Mouse (Mus musculus) forebrain, embryonic 12.5 days (tissue): ENCODE results near the gene Gm20388. TPM values are rescaled to one million over a fixed set of nuclear protein-coding genes. Genes with fewer than 3 reads are reported as not detected.
"Not testable (repeated sequence)": the region's sequence is repeated elsewhere in the genome, so short reads cannot be mapped to it uniquely, and the experiment has no call there.

Experiments
- ATAC-seq: fragments of 200-750 bp; cut with Nextera tagmentation; 2 replicates; pipeline ENCODE4 v1.8.0; 2017; ENCODE audit warnings: moderate TSS enrichment; ENCODE audit not compliant: low FRiP score
- H3K27ac ChIP-seq: fragments of 300-500 bp; sonication (generic); 2 replicates; pipeline ENCODE4 v1.5.1; 2016; ENCODE audit warnings: mild to moderate bottlenecking
- H3K27me3 ChIP-seq: fragments of 300-500 bp; sonication (generic); 2 replicates; pipeline ENCODE4 v1.6.1; 2016; ENCODE audit warnings: mild to moderate bottlenecking
- H3K36me3 ChIP-seq: fragments of 300-500 bp; sonication (generic); replicated peaks from 2 replicates; pipeline ENCODE4 v1.6.1; 2016; ENCODE audit warnings: mild to moderate bottlenecking
- H3K4me1 ChIP-seq: fragments of 300-500 bp; sonication (generic); 2 replicates; pipeline ENCODE4 v1.6.1; 2016
- H3K4me2 ChIP-seq: fragments of 300-500 bp; sonication (generic); 2 replicates; pipeline ENCODE4 v1.6.1; 2016; ENCODE audit warnings: mild to moderate bottlenecking, moderate library complexity
- H3K4me3 ChIP-seq: fragments of 300-500 bp; sonication (generic); replicated peaks from 2 replicates; pipeline ENCODE4 v1.5.1; 2016; ENCODE audit warnings: mild to moderate bottlenecking
- H3K9ac ChIP-seq: fragments of 300-500 bp; sonication (generic); 2 replicates; pipeline ENCODE4 v1.6.1; 2016; ENCODE audit warnings: mild to moderate bottlenecking
- H3K9me3 ChIP-seq: fragments of 300-500 bp; sonication (generic); 2 replicates; pipeline ENCODE4 v1.6.1; 2016
- WGBS: fragments of 180-500 bp; shearing (Covaris S2); methylation state at CpG from one replicate; pipeline ENCODE4 v1.1.7; 2016; 5-methylcytosine and 5-hydroxymethylcytosine counted together
- polyA plus RNA-seq: library from polyadenylated mRNA; unstranded; fragments of >200 nt; fragmentation: Nextera tagmentation; extraction: Ambion mirVana; gene quantifications from 2 replicates; pipeline ENCODE4 v1.2.1, GENCODE M21; 2016

Gene Gm20388
- polyA plus RNA-seq, 1 experiment from 2014 or later = not detected

DNA sequence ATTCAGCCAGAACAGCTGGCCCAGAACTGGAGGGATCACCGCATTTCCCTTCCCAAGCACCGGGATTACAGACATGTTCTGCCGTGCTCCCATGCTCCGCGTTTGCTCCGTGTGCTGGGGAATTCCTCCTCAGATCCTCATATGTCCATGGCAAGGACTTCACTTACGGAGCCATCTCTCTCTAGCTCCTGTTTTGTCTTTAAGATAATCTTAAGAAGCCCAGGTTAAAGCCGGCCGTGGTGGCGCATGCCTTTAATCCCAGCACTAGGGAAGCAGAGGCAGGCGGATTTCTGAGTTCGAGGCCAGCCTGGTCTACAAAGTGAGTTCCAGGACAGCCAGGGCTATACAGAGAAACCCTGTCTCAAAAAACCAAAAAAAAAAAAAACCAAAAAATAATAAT, 3541.1 kb downstream of the Gm20388 start:
- not testable (repeated sequence) for H3K27ac ChIP-seq, ATAC-seq, H3K4me1 ChIP-seq, H3K4me2 ChIP-seq, H3K9me3 ChIP-seq, H3K4me3 ChIP-seq, H3K27me3 ChIP-seq, H3K9ac ChIP-seq
- H3K36me3 ChIP-seq = peaks cover 55% of the 10 kb centered on the region
- WGBS = 94% methylated on average over 12 of the region's 12 CpGs

DNA sequence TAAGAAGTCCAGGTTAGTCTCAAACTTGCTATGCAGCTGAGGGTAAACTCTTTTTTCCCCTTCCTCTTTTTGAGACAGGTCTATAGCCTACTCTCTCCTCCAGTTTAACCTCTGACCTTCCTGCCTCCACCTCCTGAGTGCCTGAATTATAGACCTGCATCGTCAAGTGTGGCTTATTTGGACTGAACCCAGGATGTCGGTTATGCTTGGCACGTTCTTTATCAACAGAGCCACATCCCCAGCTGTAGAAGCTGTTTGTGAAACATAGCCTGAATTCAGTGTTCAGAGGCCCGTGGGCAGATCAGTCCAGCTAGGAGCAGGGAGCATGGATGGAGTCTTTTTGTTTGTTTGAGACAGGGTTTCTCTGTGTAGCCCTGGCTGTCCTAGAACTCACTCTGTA, 3541.5 kb downstream of the Gm20388 start:
- Histone ChIP-seq H3K27me3 (no peaks in the 10 kb centered on the region), H3K36me3 (peaks cover 59% of the 10 kb centered on the region), H3K4me2 (no peak overlapping the region), H3K9me3 (no peaks in the 10 kb centered on the region), H3K4me1 (no peaks in the 10 kb centered on the region), H3K9ac (no peak overlapping the region), H3K27ac (no peak overlapping the region), H3K4me3 (no peak overlapping the region)
- no peak for ATAC-seq
- WGBS = 87% methylated on average over 4 of the region's 4 CpGs

DNA sequence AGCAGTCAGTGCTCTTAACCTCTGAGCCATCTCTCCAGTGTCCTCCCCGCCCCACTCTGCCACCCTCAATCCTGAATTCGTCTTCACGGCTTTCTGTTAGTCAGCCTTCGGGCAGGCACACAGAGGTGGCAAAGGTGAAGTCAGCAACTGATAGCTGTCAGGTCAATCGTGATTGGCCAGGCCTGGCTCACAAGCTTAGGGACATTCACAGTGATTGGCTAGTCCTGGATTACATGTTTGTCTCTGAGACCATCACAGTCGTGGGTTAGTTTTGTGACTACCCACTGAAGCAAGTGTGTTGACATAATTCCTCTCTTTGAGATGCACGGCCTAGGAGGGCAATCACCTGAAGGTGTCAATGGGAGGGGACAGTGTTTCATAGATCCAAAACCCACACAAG, 3542.7 kb downstream of the Gm20388 start:
- Histone ChIP-seq H3K4me3 (no peak overlapping the region), H3K9me3 (no peaks in the 10 kb centered on the region), H3K4me2 (no peak overlapping the region), H3K36me3 (peaks cover 69% of the 10 kb centered on the region), H3K27ac (no peak overlapping the region), H3K27me3 (no peaks in the 10 kb centered on the region), H3K9ac (no peak overlapping the region), H3K4me1 (no peaks in the 10 kb centered on the region)
- ATAC-seq = no peak
- WGBS = 83% methylated on average over 7 of the region's 7 CpGs

DNA sequence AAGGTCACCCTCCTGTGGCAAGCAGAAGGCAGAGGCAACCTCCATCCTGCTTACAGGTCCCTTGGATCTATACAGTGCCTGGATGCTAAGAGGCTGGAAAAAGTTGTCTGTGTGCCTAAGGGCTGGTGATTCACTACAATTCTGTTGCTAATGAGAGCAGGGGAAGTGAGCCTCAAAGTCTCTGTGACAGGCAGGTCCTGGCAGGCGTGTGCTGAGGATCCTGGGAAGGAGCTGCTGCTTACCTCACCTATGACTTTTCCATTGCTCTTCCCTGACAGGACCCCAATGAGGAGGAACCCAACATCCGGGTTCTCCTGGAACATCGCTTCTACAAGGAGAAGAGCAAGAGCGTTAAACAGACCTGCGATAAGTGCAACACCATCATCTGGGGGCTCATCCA, 3543.3 kb downstream of the Gm20388 start:
- WGBS = 84% methylated on average over 5 of the region's 5 CpGs
- Histone ChIP-seq H3K27me3 (no peaks in the 10 kb centered on the region), H3K9me3 (no peaks in the 10 kb centered on the region), H3K36me3 (peaks cover 75% of the 10 kb centered on the region), H3K27ac (no peak overlapping the region), H3K4me1 (no peaks in the 10 kb centered on the region), H3K4me2 (no peak overlapping the region), H3K9ac (no peak overlapping the region), H3K4me3 (no peak overlapping the region)
- ATAC-seq = no peak

GRCm38 (mm10) chr8:123454559-123454958, 3543.9 kb downstream of the Gm20388 start:
- no peaks in the 10 kb centered on the region for H3K9me3 ChIP-seq
- no peak overlapping the region for H3K27ac ChIP-seq
- H3K4me2 ChIP-seq = no peak overlapping the region
- no peak overlapping the region for H3K9ac ChIP-seq
- H3K27me3 ChIP-seq = no peaks in the 10 kb centered on the region
- H3K4me1 ChIP-seq = no peaks in the 10 kb centered on the region
- WGBS = 94% methylated on average over 6 of the region's 6 CpGs
- no peak overlapping the region for H3K4me3 ChIP-seq
- peaks cover 74% of the 10 kb centered on the region for H3K36me3 ChIP-seq
- ATAC-seq = no peak

DNA sequence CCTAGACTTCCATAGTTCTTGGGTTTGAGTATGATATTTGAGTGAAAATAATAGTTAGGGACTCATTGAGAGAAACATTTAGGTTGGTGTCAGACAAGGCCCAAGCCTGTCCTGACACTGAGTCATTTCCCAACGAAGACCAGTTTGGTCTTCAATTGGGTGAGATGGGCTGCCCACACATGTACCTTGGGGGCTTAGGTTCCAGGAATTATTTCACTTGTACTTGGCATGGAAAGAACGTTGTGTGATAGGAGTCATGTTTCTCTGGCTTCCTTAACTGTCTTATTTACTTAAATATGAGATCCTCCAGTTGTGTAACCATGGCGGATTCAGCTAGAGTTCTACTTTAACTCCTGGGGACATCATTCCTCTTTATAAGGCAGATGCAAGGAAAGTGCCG, 3553.0 kb downstream of the Gm20388 start:
- no peak for ATAC-seq
- Histone ChIP-seq H3K27ac (no peak overlapping the region), H3K9ac (no peak overlapping the region), H3K4me3 (no peak overlapping the region), H3K27me3 (no peaks in the 10 kb centered on the region), H3K36me3 (peaks cover 44% of the 10 kb centered on the region), H3K4me2 (no peak overlapping the region), H3K9me3 (no peaks in the 10 kb centered on the region), H3K4me1 (no peaks in the 10 kb centered on the region)
- WGBS = 91% methylated on average over 4 of the region's 4 CpGs

- no peak overlapping the region for H3K4me2 ChIP-seq
- H3K4me3 ChIP-seq = no peak overlapping the region
- H3K27ac ChIP-seq = no peak overlapping the region
- H3K36me3 ChIP-seq = peaks cover 10% of the 10 kb centered on the region
- no peaks in the 10 kb centered on the region for H3K9me3 ChIP-seq
- ATAC-seq = no peak
- WGBS = 72% methylated on average over 3 of the region's 3 CpGs
- H3K4me1 ChIP-seq = no peaks in the 10 kb centered on the region
- no peak overlapping the region for H3K9ac ChIP-seq
- no peaks in the 10 kb centered on the region for H3K27me3 ChIP-seq
Measured at GRCm38 (mm10) chr8:123467476-123467875, 3556.8 kb downstream of the Gm20388 start.

GRCm38 (mm10) chr8:123472991-123473390, 3562.3 kb downstream of the Gm20388 start:
- not testable (repeated sequence) for H3K27me3 ChIP-seq, H3K4me1 ChIP-seq, H3K4me2 ChIP-seq, H3K36me3 ChIP-seq, H3K9ac ChIP-seq, ATAC-seq, H3K4me3 ChIP-seq, H3K27ac ChIP-seq, H3K9me3 ChIP-seq
- 81% methylated on average over 6 of the region's 6 CpGs for WGBS

DNA sequence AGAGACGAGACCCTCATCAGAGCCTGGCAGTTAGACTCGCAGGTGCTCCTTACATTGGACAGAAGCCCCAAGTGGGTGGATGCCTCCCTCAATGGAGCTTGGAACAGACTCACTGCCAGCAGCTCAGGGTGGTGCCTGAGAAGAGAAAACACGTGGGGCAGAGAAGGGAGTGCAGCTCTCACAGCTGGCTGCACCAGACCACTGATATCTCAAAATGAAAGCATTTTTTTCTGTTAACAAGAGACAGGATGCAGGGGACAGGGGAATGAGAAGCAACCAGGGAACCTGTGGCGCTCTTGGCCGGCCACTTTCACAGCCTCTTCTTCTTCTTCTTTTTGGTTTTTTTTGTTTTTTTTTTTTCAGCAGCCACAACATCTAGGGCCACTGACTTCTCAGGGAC, 3563.9 kb downstream of the Gm20388 start:
- H3K4me3 ChIP-seq, H3K27ac ChIP-seq, H3K4me2 ChIP-seq, ATAC-seq, H3K9me3 ChIP-seq, H3K9ac ChIP-seq, H3K36me3 ChIP-seq, H3K27me3 ChIP-seq: not testable (repeated sequence)
- H3K4me1 ChIP-seq = peaks cover 19% of the 10 kb centered on the region
- 69% methylated on average over 5 of the region's 5 CpGs for WGBS

DNA sequence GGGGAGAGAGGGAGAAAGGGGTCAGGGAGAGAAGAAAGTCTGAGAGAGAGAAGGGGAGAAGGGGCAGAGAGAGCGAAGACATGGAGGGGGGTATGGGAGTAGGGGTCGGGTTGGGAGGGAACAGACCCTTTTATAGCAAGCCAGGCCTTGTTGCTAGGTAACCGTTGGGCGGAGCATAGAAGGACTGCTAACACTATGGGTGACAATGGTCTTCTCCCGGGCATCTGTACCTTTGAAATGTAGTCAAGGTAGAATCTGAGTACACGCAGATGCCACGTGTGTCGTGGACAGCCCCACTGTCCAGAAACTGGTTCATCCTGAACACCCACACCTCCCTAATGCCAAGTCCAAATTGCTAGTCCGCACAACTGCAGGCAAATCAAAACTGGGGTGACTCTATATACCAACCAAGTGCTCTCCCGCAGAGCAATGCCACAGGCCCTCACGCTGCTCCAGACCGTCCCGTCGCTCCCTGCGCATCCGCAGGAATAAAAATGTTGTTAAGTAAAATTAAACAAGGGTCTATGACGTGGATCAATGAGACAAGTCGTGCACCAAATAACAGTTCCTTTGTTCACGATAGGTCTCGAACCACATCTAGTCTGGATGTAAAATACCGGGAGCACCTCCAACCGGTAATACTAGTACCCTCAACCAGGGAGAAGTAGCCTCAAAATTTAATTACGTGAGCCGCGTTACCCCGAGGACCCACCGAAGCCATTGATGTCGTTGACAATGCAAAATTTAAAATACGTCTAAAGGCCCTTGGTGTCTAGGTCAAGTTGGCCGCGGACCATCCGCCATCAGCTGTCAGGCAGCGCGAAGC, 3566.5 kb downstream of the Gm20388 start:
- Histone ChIP-seq H3K9ac (peak overlapping the region; percentile 84), H3K4me3 (peak overlapping the region; percentile 66), H3K9me3 (no peaks in the 10 kb centered on the region), H3K4me1 (peaks cover 23% of the 10 kb centered on the region), H3K36me3 (peaks cover 19% of the 10 kb centered on the region), H3K4me2 (peak overlapping the region; percentile 85), H3K27me3 (no peaks in the 10 kb centered on the region), H3K27ac (peak overlapping the region; percentile 91)
- ATAC-seq = peak; percentile 55
- 9% methylated on average over 34 of the region's 34 CpGs for WGBS

GRCm38 (mm10) chr8:123477737-123478258, 3567.2 kb downstream of the Gm20388 start, which contains the start of gene Afg3l1:
Gene Afg3l1 (plus strand): TSS chr8:123477903.
- no peaks in the 10 kb centered on the region for H3K9me3 ChIP-seq
- peak within 1 kb of the TSS; percentile 84 for H3K9ac ChIP-seq
- peak within 1 kb of the TSS; percentile 91 for H3K27ac ChIP-seq
- H3K27me3 ChIP-seq = no peaks in the 10 kb centered on the region
- ATAC-seq = peak; percentile 92
- H3K4me2 ChIP-seq = peak within 1 kb of the TSS; percentile 85
- under 1% methylated on average over 58 of the region's 58 CpGs for WGBS
- H3K4me1 ChIP-seq = peaks cover 23% of the 10 kb centered on the region
- peaks cover 26% of the 10 kb centered on the region for H3K36me3 ChIP-seq
- H3K4me3 ChIP-seq = peak within 1 kb of the TSS; percentile 66

GRCm38 (mm10) chr8:123478456-123479218, 3568.0 kb downstream of the Gm20388 start:
- H3K4me2 ChIP-seq = peak overlapping the region; percentile 85
- H3K4me1 ChIP-seq = peaks cover 23% of the 10 kb centered on the region
- peak overlapping the region; percentile 66 for H3K4me3 ChIP-seq
- H3K36me3 ChIP-seq = peaks cover 31% of the 10 kb centered on the region
- peak; percentile 21 for ATAC-seq
- H3K9ac ChIP-seq = peak overlapping the region; percentile 84
- H3K27me3 ChIP-seq = no peaks in the 10 kb centered on the region
- WGBS = 37% methylated on average over 16 of the region's 16 CpGs
- peak overlapping the region; percentile 91 for H3K27ac ChIP-seq
- H3K9me3 ChIP-seq = no peaks in the 10 kb centered on the region
